Mouse (Mus musculus) neural tube, embryonic 10.5 days (tissue): ENCODE data around the gene Cyp2d22.

Experiments
- DNase-seq: peaks from one replicate; pipeline ENCODE4 v3.0.0-alpha.2; 2017; ENCODE audit warnings: low spot score; ENCODE audit errors: extremely low spot score

The Cyp2d22 gene

GRCm38 (mm10) chr15:82346580-82347302, 33.3 kb downstream of the Cyp2d22 start:
- DNase-seq: no peak

- peak; percentile 98 for DNase-seq
These were observed 34.1 kb downstream of the Cyp2d22 start for GRCm38 (mm10) chr15:82345820-82346470.

- DNase-seq: no peak
These were observed 35.1 kb downstream of the Cyp2d22 start for GRCm38 (mm10) chr15:82344971-82345370.

- no peak for DNase-seq
These were observed 36.4 kb downstream of the Cyp2d22 start for GRCm38 (mm10) chr15:82343368-82344287.

GRCm38 (mm10) chr15:82342543-82342935, 37.5 kb downstream of the Cyp2d22 start:
- DNase-seq: no peak

- DNase-seq: no peak
These were observed 38.2 kb downstream of the Cyp2d22 start for GRCm38 (mm10) chr15:82341675-82342542.

- DNase-seq: peak; percentile 61
These were observed 39.0 kb downstream of the Cyp2d22 start for GRCm38 (mm10) chr15:82341036-82341501.

GRCm38 (mm10) chr15:82340414-82341035, 39.5 kb downstream of the Cyp2d22 start:
- DNase-seq: peak; percentile 34

GRCm38 (mm10) chr15:82339634-82340254, 40.3 kb downstream of the Cyp2d22 start:
- DNase-seq: no peak

GRCm38 (mm10) chr15:82339150-82339549, 40.9 kb downstream of the Cyp2d22 start:
- no peak for DNase-seq

- DNase-seq: peak; percentile 96
These were observed 41.4 kb downstream of the Cyp2d22 start, which contains the start of the genes Naga, Pheta2 and Smdt1 for GRCm38 (mm10) chr15:82338593-82339112. Gene Naga, minus strand, starts transcription at chr15:82338925. Gene Pheta2, plus strand, starts transcription at chr15:82338942. Gene Smdt1, plus strand, starts transcription at chr15:82338959.

GRCm38 (mm10) chr15:82337875-82338274, 42.2 kb downstream of the Cyp2d22 start:
- no peak for DNase-seq

GRCm38 (mm10) chr15:82336629-82337028, 43.4 kb downstream of the Cyp2d22 start:
- no peak for DNase-seq

GRCm38 (mm10) chr15:82335194-82335593, 44.9 kb downstream of the Cyp2d22 start:
- no peak for DNase-seq

- no peak for DNase-seq
These were observed 54.7 kb downstream of the Cyp2d22 start for GRCm38 (mm10) chr15:82325382-82325781.

- DNase-seq: no peak
These were observed 57.9 kb downstream of the Cyp2d22 start for GRCm38 (mm10) chr15:82322195-82322594.
